Mouse (Mus musculus) kidney, embryonic 14.5 days (tissue): ENCODE measurements around the gene Dtl. TPM values are rescaled to one million over a fixed set of nuclear protein-coding genes. Genes with fewer than 3 reads are reported as not detected.
"Not testable (repeated sequence)": the region's sequence is repeated elsewhere in the genome, so short reads cannot be mapped to it uniquely, and the experiment has no call there.

Source experiments
- ATAC-seq: fragments of 200-750 bp; cut with Nextera tagmentation; 2 replicates; pipeline ENCODE4 v1.8.0; 2017; ENCODE audit warnings: moderate number of reproducible peaks, mild to moderate bottlenecking, moderate TSS enrichment, moderate library complexity; ENCODE audit not compliant: low FRiP score, low TSS enrichment
- H3K27ac ChIP-seq: fragments of 300-500 bp; sonication (generic); 2 replicates; pipeline ENCODE4 v1.5.1; 2014; ENCODE audit warnings: low read depth, mild to moderate bottlenecking, low read length, moderate library complexity, mixed read lengths
- H3K27me3 ChIP-seq: fragments of 300-500 bp; sonication (generic); 2 replicates; pipeline ENCODE4 v1.6.1; 2014; ENCODE audit warnings: mild to moderate bottlenecking, low read length; ENCODE audit not compliant: control insufficient read depth, insufficient read depth
- H3K36me3 ChIP-seq: fragments of 300-500 bp; sonication (generic); 2 replicates; pipeline ENCODE4 v1.6.1; 2014; ENCODE audit warnings: low read length, mixed read lengths; ENCODE audit not compliant: control insufficient read depth, insufficient read depth
- H3K4me1 ChIP-seq: fragments of 300-500 bp; sonication (generic); 2 replicates; pipeline ENCODE4 v1.6.1; 2014; ENCODE audit warnings: low read length, mixed read lengths; ENCODE audit not compliant: control insufficient read depth, insufficient read depth
- H3K4me2 ChIP-seq: fragments of 300-500 bp; sonication (generic); replicated peaks from 2 replicates; pipeline ENCODE4 v1.6.1; 2014; ENCODE audit warnings: low read depth, mild to moderate bottlenecking, low read length
- H3K4me3 ChIP-seq: fragments of 300-500 bp; sonication (generic); 2 replicates; pipeline ENCODE4 v1.5.1; 2014; ENCODE audit warnings: mild to moderate bottlenecking, low read length
- H3K9ac ChIP-seq: fragments of 300-500 bp; sonication (generic); 2 replicates; pipeline ENCODE4 v1.6.1; 2014; ENCODE audit warnings: low read depth, mild to moderate bottlenecking, low read length, moderate library complexity
- H3K9me3 ChIP-seq: fragments of 300-500 bp; sonication (generic); 2 replicates; pipeline ENCODE4 v1.6.1; 2016; ENCODE audit warnings: low read length; ENCODE audit not compliant: control insufficient read depth
- WGBS: fragments of 180-500 bp; shearing (Covaris S2); extraction: QIAGEN DNeasy Blood & Tissue Kit; methylation state at CpG from one replicate; pipeline ENCODE4 v1.1.7; 2014; 5-methylcytosine and 5-hydroxymethylcytosine counted together
- polyA plus RNA-seq: library from polyadenylated mRNA; unstranded; fragments of >200 nt; fragmentation: Nextera tagmentation; extraction: Ambion mirVana; gene quantifications from 2 replicates; pipeline ENCODE4 v1.2.1, GENCODE M21; 2014

The Dtl gene
- polyA plus RNA-seq, 1 experiment from 2014 or later: 81.3 TPM

DNA sequence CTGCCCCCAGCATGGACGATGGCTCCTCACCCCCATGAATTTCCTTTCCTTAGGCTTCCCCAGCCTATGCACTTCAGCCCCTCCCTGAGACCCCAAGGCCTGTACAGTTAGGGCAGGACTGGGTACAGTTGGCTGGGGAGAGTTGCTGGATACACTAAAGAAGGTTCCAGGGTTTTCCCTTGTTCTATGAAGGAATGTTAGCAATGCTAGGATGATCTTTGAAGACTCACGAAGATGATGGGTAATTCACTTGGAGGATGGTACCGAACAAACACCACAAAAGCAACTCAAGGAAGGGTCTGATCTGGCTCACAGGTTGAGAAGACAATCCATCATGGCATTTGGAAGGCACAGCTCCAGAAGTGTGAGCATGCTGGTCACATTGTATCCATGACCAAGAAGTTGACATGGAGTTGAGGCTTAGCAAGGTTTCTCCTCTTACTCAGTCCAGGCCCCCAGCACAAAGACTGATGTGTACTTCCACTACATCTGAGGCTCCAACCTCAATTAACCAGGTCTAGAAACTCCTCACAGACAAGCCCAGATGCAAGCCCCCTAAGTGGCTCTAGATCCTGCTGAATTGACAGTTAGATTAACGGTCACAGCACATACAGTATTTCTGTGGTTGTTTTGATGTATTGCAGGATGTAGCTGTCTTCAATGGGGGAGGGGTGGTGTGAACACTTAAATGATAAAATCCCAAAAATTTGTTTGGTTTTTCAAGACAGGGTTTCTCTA is 55.8 kb downstream of the Dtl start:
- Histone ChIP-seq H3K4me2 (no peak overlapping the region), H3K4me1 (no peaks in the 10 kb centered on the region), H3K27ac (no peak overlapping the region), H3K9ac (no peak overlapping the region), H3K36me3 (no peaks in the 10 kb centered on the region), H3K9me3 (no peaks in the 10 kb centered on the region), H3K27me3 (no peaks in the 10 kb centered on the region), H3K4me3 (no peak overlapping the region)
- no peak for ATAC-seq
- 94% methylated on average over 4 of the region's 4 CpGs for WGBS

DNA sequence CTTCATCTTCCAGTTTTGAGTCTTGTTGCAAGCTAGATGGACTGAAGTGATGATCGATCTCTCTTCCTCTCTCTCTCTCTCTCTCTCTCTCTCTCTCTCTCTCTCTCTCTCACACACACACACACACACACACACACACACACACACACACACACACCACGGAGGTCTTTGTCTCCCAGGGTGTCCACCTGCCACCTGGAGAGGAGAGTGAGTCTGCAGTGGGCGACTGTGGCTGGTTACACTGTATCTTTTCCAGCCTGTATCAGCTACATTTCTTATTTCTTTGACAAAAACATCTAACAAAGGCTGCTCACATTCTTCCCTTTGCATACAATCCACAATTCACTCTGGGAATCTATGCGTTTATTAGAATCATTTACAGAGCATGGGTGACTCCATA is 56.4 kb downstream of the Dtl start:
- Histone ChIP-seq H3K4me3 (no peak overlapping the region), H3K27ac (no peak overlapping the region), H3K4me2 (no peak overlapping the region), H3K36me3 (no peaks in the 10 kb centered on the region), H3K9ac (no peak overlapping the region), H3K4me1 (no peaks in the 10 kb centered on the region), H3K9me3 (no peaks in the 10 kb centered on the region), H3K27me3 (no peaks in the 10 kb centered on the region)
- no peak for ATAC-seq
- WGBS: 85% methylated on average over 4 of the region's 4 CpGs

DNA sequence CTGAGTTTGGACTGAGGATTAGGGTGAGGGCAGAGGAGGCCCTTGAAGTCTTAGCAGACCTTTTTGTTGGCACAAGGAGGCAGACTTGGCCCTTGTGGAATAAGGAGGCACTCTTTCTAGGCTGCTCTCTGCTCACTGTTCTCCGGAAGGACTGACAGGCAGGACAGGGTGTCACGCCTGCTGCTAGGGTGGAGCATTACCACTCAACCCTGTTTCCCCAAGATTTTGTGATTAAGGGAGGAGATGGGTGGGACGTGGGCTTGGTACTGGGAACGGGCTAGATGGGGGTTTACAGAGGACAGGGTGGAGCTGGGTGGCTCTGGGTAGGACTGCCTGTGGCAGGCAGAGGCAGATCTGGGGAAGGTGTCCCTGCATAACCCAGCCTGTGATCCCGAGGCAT is 57.4 kb downstream of the Dtl start:
- no peak overlapping the region for H3K4me3 ChIP-seq
- H3K9ac ChIP-seq: no peak overlapping the region
- no peak overlapping the region for H3K4me2 ChIP-seq
- no peak overlapping the region for H3K27ac ChIP-seq
- 82% methylated on average over 5 of the region's 5 CpGs for WGBS
- no peaks in the 10 kb centered on the region for H3K4me1 ChIP-seq
- no peak for ATAC-seq
- H3K36me3 ChIP-seq: no peaks in the 10 kb centered on the region
- no peaks in the 10 kb centered on the region for H3K27me3 ChIP-seq
- H3K9me3 ChIP-seq: no peaks in the 10 kb centered on the region

DNA sequence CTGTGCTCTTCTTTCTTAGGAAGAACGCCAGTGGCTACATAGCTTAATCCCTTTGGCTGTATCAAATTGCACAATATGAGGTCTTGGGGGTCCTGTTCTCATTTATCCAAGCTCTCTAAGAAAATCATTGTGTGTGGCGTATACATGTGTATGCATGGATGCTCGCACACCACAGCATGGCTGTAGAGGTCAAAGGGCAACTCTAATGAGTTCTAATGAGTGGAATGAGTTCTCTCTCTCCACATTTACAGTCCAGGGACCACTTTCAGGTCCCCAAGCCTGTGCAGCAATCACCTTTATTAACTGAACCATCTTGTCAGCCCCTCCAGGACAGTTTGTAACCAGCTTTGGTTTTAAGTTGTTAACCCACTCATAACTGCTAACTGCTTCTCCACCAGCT is 58.3 kb downstream of the Dtl start:
- no peak overlapping the region for H3K27ac ChIP-seq
- no peaks in the 10 kb centered on the region for H3K27me3 ChIP-seq
- no peaks in the 10 kb centered on the region for H3K4me1 ChIP-seq
- H3K9ac ChIP-seq: no peak overlapping the region
- H3K4me3 ChIP-seq: no peak overlapping the region
- H3K36me3 ChIP-seq: no peaks in the 10 kb centered on the region
- ATAC-seq: no peak
- no peaks in the 10 kb centered on the region for H3K9me3 ChIP-seq
- no peak overlapping the region for H3K4me2 ChIP-seq
- WGBS: 71% methylated on average over 3 of the region's 3 CpGs

DNA sequence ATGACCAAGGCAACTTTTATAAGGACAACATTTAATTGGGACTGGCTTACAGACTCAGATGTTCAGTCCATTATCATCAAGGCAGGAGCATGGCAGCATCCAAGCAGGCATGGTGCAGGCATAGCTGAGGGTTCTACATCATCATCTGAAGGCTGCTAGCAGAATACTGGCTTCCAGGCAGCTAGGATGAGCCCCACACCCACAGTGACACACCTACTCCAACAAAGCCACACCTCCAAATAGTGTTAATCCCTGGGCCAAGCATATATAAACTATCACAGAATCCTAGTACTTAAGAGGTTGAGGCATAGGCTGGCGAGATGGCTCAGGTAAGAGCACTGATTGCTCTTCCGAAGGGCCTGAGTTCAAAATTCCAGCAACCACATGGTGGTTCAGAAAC is 59.0 kb downstream of the Dtl start:
- not testable (repeated sequence) for H3K9ac ChIP-seq, H3K9me3 ChIP-seq, H3K27ac ChIP-seq, H3K36me3 ChIP-seq, ATAC-seq, H3K4me2 ChIP-seq, H3K27me3 ChIP-seq, H3K4me1 ChIP-seq, H3K4me3 ChIP-seq
- WGBS: 89% methylated on average over 2 of the region's 2 CpGs

DNA sequence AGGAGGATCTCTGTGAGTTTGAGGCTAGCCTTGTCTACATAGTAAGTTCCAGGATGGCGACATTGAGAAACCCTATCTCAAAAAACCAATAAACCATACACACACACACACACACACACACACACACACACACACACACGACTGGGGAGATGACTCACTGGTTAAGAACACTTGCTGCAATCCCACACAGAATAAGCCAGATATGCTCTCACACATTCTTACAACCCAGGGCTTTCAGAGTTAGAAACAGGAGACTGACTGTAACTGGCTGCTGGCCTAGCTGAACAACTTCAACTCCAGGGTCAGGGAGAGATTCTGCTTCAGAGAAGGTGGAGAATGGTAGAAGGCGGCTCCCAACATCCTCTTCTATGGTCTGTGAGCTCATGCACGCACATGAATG is 62.1 kb downstream of the Dtl start:
- Histone ChIP-seq H3K27ac (no peak overlapping the region), H3K4me3 (no peak overlapping the region), H3K4me1 (no peaks in the 10 kb centered on the region), H3K36me3 (no peaks in the 10 kb centered on the region), H3K4me2 (no peak overlapping the region), H3K27me3 (no peaks in the 10 kb centered on the region), H3K9me3 (no peaks in the 10 kb centered on the region), H3K9ac (no peak overlapping the region)
- no peak for ATAC-seq
- 94% methylated on average over 4 of the region's 4 CpGs for WGBS

DNA sequence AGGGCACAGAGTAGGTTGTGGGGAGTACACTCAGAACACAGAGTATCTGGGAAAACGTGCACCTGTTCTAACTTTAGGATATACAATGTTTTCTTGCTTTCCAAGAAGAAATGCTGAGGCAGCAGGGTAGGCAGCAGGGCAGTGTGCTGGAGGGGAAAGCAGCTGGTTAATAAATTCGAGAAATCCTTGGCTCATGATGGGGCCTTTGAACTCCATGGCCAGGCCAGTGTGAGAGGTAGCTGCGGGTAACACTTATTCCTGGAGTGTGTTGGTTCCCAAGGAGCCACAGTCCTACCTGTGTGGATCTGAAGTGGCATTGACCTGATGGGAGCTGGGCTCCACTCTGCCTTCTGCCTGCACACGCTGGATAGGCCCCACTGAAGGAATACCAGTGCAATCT is 63.0 kb downstream of the Dtl start:
- no peak for ATAC-seq
- no peak overlapping the region for H3K4me2 ChIP-seq
- H3K9ac ChIP-seq: no peak overlapping the region
- H3K9me3 ChIP-seq: no peaks in the 10 kb centered on the region
- H3K27me3 ChIP-seq: no peaks in the 10 kb centered on the region
- H3K27ac ChIP-seq: no peak overlapping the region
- 81% methylated on average over 4 of the region's 4 CpGs for WGBS
- H3K36me3 ChIP-seq: no peaks in the 10 kb centered on the region
- no peak overlapping the region for H3K4me3 ChIP-seq
- no peaks in the 10 kb centered on the region for H3K4me1 ChIP-seq

DNA sequence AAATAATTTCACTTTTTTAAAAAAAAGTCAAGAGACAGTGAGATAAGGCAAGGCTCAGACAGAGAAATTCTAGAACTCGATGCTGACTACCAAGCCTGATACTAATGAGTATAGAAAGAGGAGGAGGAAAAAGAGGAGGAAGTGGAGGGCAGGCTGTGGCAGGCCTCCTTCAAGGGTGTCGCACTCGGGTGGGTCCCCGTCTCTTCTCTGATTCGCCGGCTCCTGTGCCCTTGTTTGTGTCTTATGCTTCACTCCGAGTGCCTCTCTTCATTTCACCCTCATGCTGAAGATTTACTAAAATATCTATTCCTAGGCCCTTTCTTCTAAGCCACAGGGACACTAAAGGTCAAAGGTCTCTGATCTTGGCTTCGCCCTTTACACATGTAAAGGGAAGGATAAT is 63.8 kb downstream of the Dtl start:
- H3K4me3 ChIP-seq: no peak overlapping the region
- no peak for ATAC-seq
- WGBS: 81% methylated on average over 8 of the region's 8 CpGs

DNA sequence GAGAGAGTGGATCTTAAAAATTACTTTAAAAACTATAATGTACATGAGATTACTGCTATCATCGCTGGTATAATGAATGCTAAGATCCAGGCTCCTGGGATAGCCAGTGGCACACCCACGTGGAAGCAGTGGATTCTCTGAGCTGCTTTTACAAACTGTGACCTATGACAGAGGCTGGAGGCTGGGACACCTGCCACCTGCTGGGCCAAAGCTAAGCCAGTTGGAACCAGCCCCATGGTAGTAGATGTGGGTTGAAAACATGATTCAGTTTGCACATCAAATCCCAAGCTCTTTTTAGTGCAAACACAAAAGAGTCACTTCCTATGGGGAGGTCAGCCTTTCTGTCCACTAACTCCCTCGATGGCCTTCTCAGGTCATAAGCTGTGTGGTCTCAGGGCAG is 65.5 kb downstream of the Dtl start:
- no peak overlapping the region for H3K4me3 ChIP-seq
- ATAC-seq: no peak
- H3K36me3 ChIP-seq: no peaks in the 10 kb centered on the region
- no peak overlapping the region for H3K4me2 ChIP-seq
- H3K9me3 ChIP-seq: no peaks in the 10 kb centered on the region
- no peak overlapping the region for H3K9ac ChIP-seq
- H3K27ac ChIP-seq: no peak overlapping the region
- no peaks in the 10 kb centered on the region for H3K4me1 ChIP-seq
- H3K27me3 ChIP-seq: no peaks in the 10 kb centered on the region
- WGBS: 69% methylated on average over 3 of the region's 3 CpGs

More for the DNA sequence above, 63.8 kb downstream of the Dtl start:
- Histone ChIP-seq H3K4me1 (no peaks in the 10 kb centered on the region), H3K9me3 (no peaks in the 10 kb centered on the region), H3K9ac (no peak overlapping the region), H3K27me3 (no peaks in the 10 kb centered on the region), H3K36me3 (no peaks in the 10 kb centered on the region), H3K4me2 (no peak overlapping the region), H3K27ac (no peak overlapping the region)
